14 mouse cellular contexts compared by ENCODE assay signal in the genomic region with DNA sequence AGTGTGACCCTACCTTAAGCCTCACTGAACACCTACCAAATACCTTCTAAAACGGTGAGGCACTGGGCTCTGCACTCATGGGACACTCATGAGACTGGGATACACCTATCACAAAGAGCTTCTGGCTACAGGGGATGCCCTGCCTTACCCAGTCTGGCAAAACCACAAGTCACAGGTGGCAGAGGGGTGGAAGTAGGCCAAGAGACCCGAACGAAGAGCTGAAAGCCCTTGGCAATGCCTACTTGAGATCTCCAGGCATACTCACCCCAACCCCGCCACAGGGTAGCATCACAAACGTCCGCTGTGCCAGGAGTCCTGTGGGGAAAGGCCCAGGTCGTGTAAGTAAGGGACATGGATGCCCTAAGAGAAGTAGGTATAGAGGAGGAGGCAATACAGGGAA. TPM values are rescaled to one million over a fixed set of nuclear protein-coding genes. Genes with fewer than 3 reads are reported as not detected.
DNase-seq lines count a peak whose midpoint lies in the region; ATAC-seq lines count a peak whose summit lies in the region.
"Had no signal": no experiment of that assay in that cellular context is flagged by ENCODE, and none has a peak within 500 bp of the region (broad histone marks: within the 10 kb centered on the region; RNA-seq: fewer than 3 reads in every experiment).

No protein-coding gene starts in this region.

- peak overlapping the region; percentile 40; the same call in 1 of the 2 replicates for H3K9ac ChIP-seq in embryonic facial prominence, embryonic 13.5 days
- H3K9ac ChIP-seq in limb, embryonic 12.5 days (replicated peaks) = no peak overlapping the region
- H3K9ac ChIP-seq in hindbrain, embryonic 14.5 days = 0 out of 2 replicates have a peak overlapping the region, but pooled peaks have one; percentile 47
- no peak overlapping the region for H3K9ac ChIP-seq in midbrain, embryonic 16.5 days (ENCODE audit: low read depth, low read length)
- H3K9ac ChIP-seq: liver, embryonic 14.5 days had no signal

- no peak for DNase-seq in embryonic facial prominence, embryonic 10.5 days (ENCODE audit: low spot score)
- DNase-seq in limb, embryonic 10.5 days (ENCODE audit: low spot score) = no peak
- DNase-seq in hindbrain, embryonic 14.5 days (ENCODE audit: low spot score) = no peak
- DNase-seq in yolk sac, embryonic 10.5 days (ENCODE audit: low spot score) = no peak
- no peak for DNase-seq in right cerebral cortex, postnatal 36 days (ENCODE audit: low spot score in 2 of 2)
- DNase-seq: B cell, adult 2 months; heart, postnatal 14 days; kidney, adult 9 months; layer of hippocampus, postnatal 36 days had no signal

- H3K4me2 ChIP-seq in embryonic facial prominence, embryonic 13.5 days = no peak overlapping the region
- peak overlapping the region; percentile 47; the same call in 1 of the 2 replicates for H3K4me2 ChIP-seq in limb, embryonic 12.5 days
- H3K4me2 ChIP-seq in hindbrain, embryonic 14.5 days (replicated peaks) = peak overlapping the region; percentile 45
- peak overlapping the region; percentile 43 for H3K4me2 ChIP-seq in midbrain, embryonic 16.5 days (ENCODE audit: low read length)

- H3K27me3 ChIP-seq in embryonic facial prominence, embryonic 13.5 days = no peaks in the 10 kb centered on the region
- H3K27me3 ChIP-seq in embryonic facial prominence, embryonic 10.5 days (replicated peaks; ENCODE audit: low read depth, poor library complexity, severe bottlenecking) = no peaks in the 10 kb centered on the region
- no peaks in the 10 kb centered on the region for H3K27me3 ChIP-seq in limb, embryonic 12.5 days
- no peaks in the 10 kb centered on the region for H3K27me3 ChIP-seq in limb, embryonic 10.5 days (ENCODE audit: low read depth, poor library complexity, severe bottlenecking)
- no peaks in the 10 kb centered on the region for H3K27me3 ChIP-seq in hindbrain, embryonic 14.5 days (ENCODE audit: control insufficient read depth, insufficient read depth, low read length)
- H3K27me3 ChIP-seq in midbrain, embryonic 16.5 days (ENCODE audit: control insufficient read depth, insufficient read depth, low read depth, low read length) = no peaks in the 10 kb centered on the region
- H3K27me3 ChIP-seq: Patski had no signal

- peaks cover 78% of the 10 kb centered on the region for H3K36me3 ChIP-seq in embryonic facial prominence, embryonic 13.5 days
- H3K36me3 ChIP-seq in embryonic facial prominence, embryonic 10.5 days (replicated peaks) = peaks cover 88% of the 10 kb centered on the region
- H3K36me3 ChIP-seq in limb, embryonic 12.5 days = peaks cover 74% of the 10 kb centered on the region
- H3K36me3 ChIP-seq in limb, embryonic 10.5 days = peaks cover 87% of the 10 kb centered on the region
- peaks cover 61% of the 10 kb centered on the region for H3K36me3 ChIP-seq in hindbrain, embryonic 14.5 days (replicated peaks; ENCODE audit: control insufficient read depth, insufficient read depth)
- peaks cover 8% of the 10 kb centered on the region; the same call in 1 of the 2 replicates for H3K36me3 ChIP-seq in midbrain, embryonic 16.5 days (ENCODE audit: control insufficient read depth, insufficient read depth, low read length)

- no peak overlapping the region for H3K4me3 ChIP-seq in embryonic facial prominence, embryonic 13.5 days
- no peak overlapping the region for H3K4me3 ChIP-seq in embryonic facial prominence, embryonic 10.5 days
- H3K4me3 ChIP-seq in limb, embryonic 12.5 days (replicated peaks) = no peak overlapping the region
- H3K4me3 ChIP-seq in limb, embryonic 10.5 days = no peak overlapping the region; the same call in 1 of the 2 replicates
- H3K4me3 ChIP-seq in hindbrain, embryonic 14.5 days (replicated peaks; ENCODE audit: low read length) = no peak overlapping the region
- H3K4me3 ChIP-seq in midbrain, embryonic 16.5 days (ENCODE audit: low read depth, low read length) = no peak overlapping the region; the same call in 1 of the 2 replicates

- no peak for ATAC-seq in embryonic facial prominence, embryonic 13.5 days (ENCODE audit: insufficient number of reproducible peaks, insufficient read depth, low FRiP score, low TSS enrichment, low read depth)
- ATAC-seq in limb, embryonic 12.5 days (ENCODE audit: insufficient number of reproducible peaks, insufficient read depth, low FRiP score, low TSS enrichment, low read depth) = no peak
- ATAC-seq in hindbrain, embryonic 14.5 days (ENCODE audit: low FRiP score) = no peak
- no peak for ATAC-seq in midbrain, embryonic 16.5 days
- ATAC-seq: Patski had no signal

- 79% methylated on average over 7 of the region's 7 CpGs for WGBS in embryonic facial prominence, embryonic 13.5 days
- WGBS in embryonic facial prominence, embryonic 10.5 days = 82% methylated on average over 7 of the region's 7 CpGs
- 82% methylated on average over 7 of the region's 7 CpGs for WGBS in limb, embryonic 12.5 days
- 82% methylated on average over 7 of the region's 7 CpGs for WGBS in limb, embryonic 10.5 days
- 68% methylated on average over 7 of the region's 7 CpGs for WGBS in hindbrain, embryonic 14.5 days
- 80% methylated on average over 7 of the region's 7 CpGs for WGBS in midbrain, embryonic 16.5 days

- no peaks in the 10 kb centered on the region for H3K9me3 ChIP-seq in embryonic facial prominence, embryonic 13.5 days
- no peaks in the 10 kb centered on the region for H3K9me3 ChIP-seq in embryonic facial prominence, embryonic 10.5 days
- H3K9me3 ChIP-seq in limb, embryonic 12.5 days = no peaks in the 10 kb centered on the region
- H3K9me3 ChIP-seq in limb, embryonic 10.5 days (replicated peaks) = no peaks in the 10 kb centered on the region
- H3K9me3 ChIP-seq in hindbrain, embryonic 14.5 days (ENCODE audit: control insufficient read depth, low read length) = no peaks in the 10 kb centered on the region
- H3K9me3 ChIP-seq in midbrain, embryonic 16.5 days (replicated peaks; ENCODE audit: control insufficient read depth, low read length, poor library complexity, severe bottlenecking) = no peaks in the 10 kb centered on the region

- no peak overlapping the region for H3K27ac ChIP-seq in embryonic facial prominence, embryonic 13.5 days
- H3K27ac ChIP-seq in embryonic facial prominence, embryonic 10.5 days (replicated peaks) = no peak overlapping the region
- no peak overlapping the region; the same call in 1 of the 2 replicates for H3K27ac ChIP-seq in limb, embryonic 12.5 days
- H3K27ac ChIP-seq in limb, embryonic 10.5 days = no peak overlapping the region
- no peak overlapping the region for H3K27ac ChIP-seq in hindbrain, embryonic 14.5 days
- no peak overlapping the region for H3K27ac ChIP-seq in midbrain, embryonic 16.5 days (ENCODE audit: low read length)
- H3K27ac ChIP-seq: liver, embryonic 14.5 days had no signal

- H3K4me1 ChIP-seq in embryonic facial prominence, embryonic 13.5 days = peaks cover 6% of the 10 kb centered on the region
- peaks cover 26% of the 10 kb centered on the region for H3K4me1 ChIP-seq in embryonic facial prominence, embryonic 10.5 days
- H3K4me1 ChIP-seq in limb, embryonic 12.5 days (replicated peaks) = peaks cover 7% of the 10 kb centered on the region; the same call in 1 of the 2 replicates
- H3K4me1 ChIP-seq in limb, embryonic 10.5 days = peaks cover 16% of the 10 kb centered on the region
- peaks cover 26% of the 10 kb centered on the region for H3K4me1 ChIP-seq in hindbrain, embryonic 14.5 days (replicated peaks; ENCODE audit: control insufficient read depth, insufficient read depth, low read length)
- peaks cover 23% of the 10 kb centered on the region for H3K4me1 ChIP-seq in midbrain, embryonic 16.5 days (ENCODE audit: control insufficient read depth, insufficient read depth, low read length)

RNA-seq across cellular contexts. Expression of a gene that starts 23.5 kb away (rescaled TPM):
- polyA plus RNA-seq in embryonic facial prominence, embryonic 13.5 days (2015; fragmentation: Nextera tagmentation; extraction: Ambion mirVana) = 34.7 and 41.9 TPM in 2 replicates
- polyA plus RNA-seq in embryonic facial prominence, embryonic 10.5 days (2016; fragmentation: Nextera tagmentation; extraction: Ambion mirVana) = 17.8 and 18.9 TPM in 2 replicates
- polyA plus RNA-seq in limb, embryonic 12.5 days (2016; fragmentation: Nextera tagmentation; extraction: Ambion mirVana) = 34.2 and 36.6 TPM in 2 replicates
- polyA plus RNA-seq in limb, embryonic 10.5 days (2016; fragmentation: Nextera tagmentation; extraction: Ambion mirVana) = 17.0 and 23.5 TPM in 2 replicates
- polyA plus RNA-seq in hindbrain, embryonic 14.5 days (2014; fragmentation: Nextera tagmentation; extraction: Ambion mirVana) = 92.6 and 101 TPM in 2 replicates
- 92.1 and 100 TPM in 2 replicates for polyA plus RNA-seq in midbrain, embryonic 16.5 days (2015; fragmentation: Nextera tagmentation; extraction: Ambion mirVana)

RNA-seq across cellular contexts. Expression of a gene that starts 34.0 kb away (rescaled TPM):
- polyA plus RNA-seq in embryonic facial prominence, embryonic 13.5 days (2015; fragmentation: Nextera tagmentation; extraction: Ambion mirVana) = 7.1 and 9.3 TPM in 2 replicates
- polyA plus RNA-seq in embryonic facial prominence, embryonic 10.5 days (2016; fragmentation: Nextera tagmentation; extraction: Ambion mirVana) = 5.5 and 5.9 TPM in 2 replicates
- polyA plus RNA-seq in limb, embryonic 12.5 days (2016; fragmentation: Nextera tagmentation; extraction: Ambion mirVana) = 10.1 and 11.1 TPM in 2 replicates
- polyA plus RNA-seq in limb, embryonic 10.5 days (2016; fragmentation: Nextera tagmentation; extraction: Ambion mirVana) = 6.4 and 6.7 TPM in 2 replicates
- polyA plus RNA-seq in hindbrain, embryonic 14.5 days (2014; fragmentation: Nextera tagmentation; extraction: Ambion mirVana) = 7.3 and 9.6 TPM in 2 replicates
- 19.7 and 21.3 TPM in 2 replicates for polyA plus RNA-seq in midbrain, embryonic 16.5 days (2015; fragmentation: Nextera tagmentation; extraction: Ambion mirVana)

RNA-seq across cellular contexts. Expression of a gene that starts 42.5 kb away (rescaled TPM):
- polyA plus RNA-seq in embryonic facial prominence, embryonic 13.5 days (2015; fragmentation: Nextera tagmentation; extraction: Ambion mirVana) = 32.4 and 37.1 TPM in 2 replicates
- 26.6 and 30.2 TPM in 2 replicates for polyA plus RNA-seq in embryonic facial prominence, embryonic 10.5 days (2016; fragmentation: Nextera tagmentation; extraction: Ambion mirVana)
- 31.5 and 33.6 TPM in 2 replicates for polyA plus RNA-seq in limb, embryonic 12.5 days (2016; fragmentation: Nextera tagmentation; extraction: Ambion mirVana)
- 28.5 and 32.1 TPM in 2 replicates for polyA plus RNA-seq in limb, embryonic 10.5 days (2016; fragmentation: Nextera tagmentation; extraction: Ambion mirVana)
- polyA plus RNA-seq in hindbrain, embryonic 14.5 days (2014; fragmentation: Nextera tagmentation; extraction: Ambion mirVana) = 23.7 and 28.0 TPM in 2 replicates
- 28.6 and 31.5 TPM in 2 replicates for polyA plus RNA-seq in midbrain, embryonic 16.5 days (2015; fragmentation: Nextera tagmentation; extraction: Ambion mirVana)

Comparison
In these comparisons a context has a peak if more than half of its experiments do, and no peak if none do; other contexts are left out.
1. H3K9ac ChIP-seq: peak in embryonic facial prominence, embryonic 13.5 days (single experiment) and hindbrain, embryonic 14.5 days (single experiment); none in limb, embryonic 12.5 days (single experiment) and midbrain, embryonic 16.5 days (single experiment).